9 mouse cellular contexts compared by ENCODE assay signal in the genomic region with DNA sequence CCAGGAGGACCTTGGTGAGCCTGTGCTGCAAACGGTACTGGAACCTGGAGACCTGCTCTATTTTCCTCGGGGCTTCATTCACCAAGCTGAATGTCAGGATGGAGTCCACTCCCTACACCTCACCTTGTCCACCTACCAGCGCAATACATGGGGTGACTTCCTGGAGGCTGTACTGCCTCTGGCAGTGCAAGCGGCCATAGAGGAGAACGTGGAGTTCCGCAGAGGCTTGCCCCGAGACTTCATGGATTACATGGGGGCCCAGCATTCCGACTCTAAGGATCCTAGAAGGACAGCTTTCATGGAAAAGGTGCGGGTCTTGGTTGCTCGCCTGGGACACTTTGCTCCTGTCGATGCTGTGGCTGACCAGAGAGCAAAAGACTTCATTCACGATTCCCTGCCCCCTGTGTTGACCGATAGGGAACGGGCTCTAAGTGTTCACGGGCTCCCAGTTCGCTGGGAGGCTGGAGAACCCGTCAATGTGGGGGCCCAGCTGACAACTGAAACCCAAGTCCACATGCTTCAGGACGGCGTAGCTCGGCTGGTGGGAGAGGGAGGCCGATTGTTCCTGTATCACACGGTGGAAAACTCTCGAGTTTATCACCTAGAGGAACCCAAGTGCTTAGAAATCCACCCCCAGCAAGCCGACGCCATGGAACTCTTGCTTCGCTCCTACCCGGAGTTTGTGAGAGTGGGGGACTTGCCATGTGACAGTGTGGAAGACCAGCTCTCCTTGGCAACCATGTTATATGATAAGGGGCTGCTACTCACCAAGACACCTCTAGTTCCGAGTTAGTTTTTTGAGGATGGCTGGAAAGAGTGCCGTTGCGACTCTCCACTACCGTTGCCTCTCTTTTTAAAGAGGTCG. TPM values are rescaled to one million over a fixed set of nuclear protein-coding genes. Genes with fewer than 3 reads are reported as not detected.
DNase-seq lines count a peak whose midpoint lies in the region; ATAC-seq and TF ChIP-seq lines count a peak whose summit lies in the region.
"Had no signal": no experiment of that assay in that cellular context is flagged by ENCODE, and none has a peak within 500 bp of the region (broad histone marks: within the 10 kb centered on the region; RNA-seq: fewer than 3 reads in every experiment).

No protein-coding gene starts in this region.

- H3K4me1 ChIP-seq in kidney, postnatal 0 days (replicated peaks; ENCODE audit: insufficient read depth, low read length): peaks cover 13% of the 10 kb centered on the region
- H3K4me1 ChIP-seq in embryonic facial prominence, embryonic 15.5 days: peaks cover 29% of the 10 kb centered on the region
- H3K4me1 ChIP-seq in limb, embryonic 11.5 days (ENCODE audit: control insufficient read depth, insufficient read depth, low read length): peaks cover 7% of the 10 kb centered on the region; the same call in 1 of the 2 replicates
- H3K4me1 ChIP-seq in neural tube, embryonic 13.5 days (replicated peaks): peaks cover 43% of the 10 kb centered on the region

- H3K27ac ChIP-seq in kidney, postnatal 0 days: no peak overlapping the region
- no peak overlapping the region for H3K27ac ChIP-seq in embryonic facial prominence, embryonic 15.5 days (replicated peaks)
- H3K27ac ChIP-seq in limb, embryonic 11.5 days (replicated peaks; ENCODE audit: low read depth, low read length): no peak overlapping the region
- peak overlapping the region; percentile 88; the same call in 1 of the 2 replicates for H3K27ac ChIP-seq in neural tube, embryonic 13.5 days (replicated peaks)

- DNase-seq in kidney, postnatal 0 days (ENCODE audit: low spot score): no peak
- no peak for DNase-seq in kidney, adult 11 months
- no peak for DNase-seq in limb, embryonic 11.5 days (ENCODE audit: low spot score)
- no peak for DNase-seq in layer of hippocampus, postnatal 10 days (ENCODE audit: low spot score in 2 of 2)
- no peak for DNase-seq in adipocyte (ENCODE audit: low spot score)
- DNase-seq in thymus, postnatal 10 days (ENCODE audit: low spot score in 2 of 2): no peak

- TF ChIP-seq CTCF in kidney, postnatal 0 days (IDR thresholded peaks at IDR 0.05; ENCODE audit: low read depth): no peak

- H3K9ac ChIP-seq in kidney, postnatal 0 days (ENCODE audit: low read depth, low read length): peak overlapping the region; percentile 68; the same call in 1 of the 2 replicates
- peak overlapping the region; percentile 70; the same call in 1 of the 2 replicates for H3K9ac ChIP-seq in embryonic facial prominence, embryonic 15.5 days
- peak overlapping the region; percentile 86; the same call in 1 of the 2 replicates for H3K9ac ChIP-seq in limb, embryonic 11.5 days (ENCODE audit: low read length)
- H3K9ac ChIP-seq in neural tube, embryonic 13.5 days: peak overlapping the region; percentile 88

- H3K36me3 ChIP-seq in kidney, postnatal 0 days (ENCODE audit: insufficient read depth, low read length): no peaks in the 10 kb centered on the region
- H3K36me3 ChIP-seq in embryonic facial prominence, embryonic 15.5 days: peaks cover 11% of the 10 kb centered on the region; the same call in 1 of the 2 replicates
- H3K36me3 ChIP-seq in limb, embryonic 11.5 days (ENCODE audit: control insufficient read depth, insufficient read depth, low read length): no peaks in the 10 kb centered on the region; the same call in none of the 2 replicates
- peaks cover 25% of the 10 kb centered on the region for H3K36me3 ChIP-seq in neural tube, embryonic 13.5 days

- H3K9me3 ChIP-seq in kidney, postnatal 0 days (replicated peaks; ENCODE audit: low read length): no peaks in the 10 kb centered on the region
- no peaks in the 10 kb centered on the region for H3K9me3 ChIP-seq in embryonic facial prominence, embryonic 15.5 days (replicated peaks)
- H3K9me3 ChIP-seq in limb, embryonic 11.5 days (ENCODE audit: control insufficient read depth, low read length): no peaks in the 10 kb centered on the region
- H3K9me3 ChIP-seq in neural tube, embryonic 13.5 days: no peaks in the 10 kb centered on the region

- ATAC-seq in kidney, postnatal 0 days (replicated peaks; ENCODE audit: low FRiP score, low read depth): no peak
- no peak for ATAC-seq in embryonic facial prominence, embryonic 15.5 days (ENCODE audit: insufficient number of reproducible peaks, low FRiP score, low TSS enrichment, low read depth)
- ATAC-seq in limb, embryonic 11.5 days (ENCODE audit: insufficient number of reproducible peaks, low FRiP score, low TSS enrichment, low read depth): no peak
- ATAC-seq in neural tube, embryonic 13.5 days (ENCODE audit: low read depth): no peak

- peak overlapping the region; percentile 86 for H3K4me2 ChIP-seq in kidney, postnatal 0 days (ENCODE audit: low read length)
- H3K4me2 ChIP-seq in embryonic facial prominence, embryonic 15.5 days (replicated peaks): peak overlapping the region; percentile 93
- H3K4me2 ChIP-seq in limb, embryonic 11.5 days (ENCODE audit: low read depth, severe bottlenecking): peak overlapping the region; percentile 68
- peak overlapping the region; percentile 93 for H3K4me2 ChIP-seq in neural tube, embryonic 13.5 days

- no peaks in the 10 kb centered on the region for H3K27me3 ChIP-seq in kidney, postnatal 0 days (ENCODE audit: insufficient read depth, low read length)
- no peaks in the 10 kb centered on the region for H3K27me3 ChIP-seq in embryonic facial prominence, embryonic 15.5 days
- no peaks in the 10 kb centered on the region for H3K27me3 ChIP-seq in limb, embryonic 11.5 days (ENCODE audit: control insufficient read depth, insufficient read depth, low read length)
- no peaks in the 10 kb centered on the region for H3K27me3 ChIP-seq in neural tube, embryonic 13.5 days

- whole genome bisulfite sequencing in kidney, postnatal 0 days: 50% methylated on average over 32 of the region's 32 CpGs
- WGBS in embryonic facial prominence, embryonic 15.5 days: 63% methylated on average over 32 of the region's 32 CpGs
- 66% methylated on average over 32 of the region's 32 CpGs for WGBS in limb, embryonic 11.5 days
- 71% methylated on average over 32 of the region's 32 CpGs for WGBS in neural tube, embryonic 13.5 days

- peak overlapping the region; percentile 59 for H3K4me3 ChIP-seq in kidney, postnatal 0 days (replicated peaks; ENCODE audit: low read depth, low read length)
- H3K4me3 ChIP-seq in embryonic facial prominence, embryonic 15.5 days (replicated peaks): peak overlapping the region; percentile 86
- peak overlapping the region; percentile 82 for H3K4me3 ChIP-seq in limb, embryonic 11.5 days (ENCODE audit: low read depth, low read length)
- peak overlapping the region; percentile 90 for H3K4me3 ChIP-seq in neural tube, embryonic 13.5 days

RNA-seq across cellular contexts. Expression of gene Riox1, which starts 1.5 kb away (rescaled TPM):
- polyA plus RNA-seq in kidney, postnatal 0 days (2015; fragmentation: Nextera tagmentation; extraction: Ambion mirVana): 12.3 and 13.0 TPM in 2 replicates
- 14.7 and 15.4 TPM in 2 replicates for polyA plus RNA-seq in embryonic facial prominence, embryonic 15.5 days (2015; fragmentation: Nextera tagmentation; extraction: Ambion mirVana)
- 19.1 and 20.1 TPM in 2 replicates for polyA plus RNA-seq in limb, embryonic 11.5 days (2014; fragmentation: Nextera tagmentation; extraction: Ambion mirVana)
- polyA plus RNA-seq in neural tube, embryonic 13.5 days (2015; fragmentation: Nextera tagmentation; extraction: Ambion mirVana): 11.2 and 12.4 TPM in 2 replicates
- total RNA-seq in layer of hippocampus, postnatal 10 days (2021): 10 to 100 TPM; 14.3 to 16.4 TPM

RNA-seq across cellular contexts. Expression of gene Numb, which starts 30.2 kb away (rescaled TPM):
- polyA plus RNA-seq in kidney, postnatal 0 days (2015; fragmentation: Nextera tagmentation; extraction: Ambion mirVana): 28.7 and 31.5 TPM in 2 replicates
- 35.3 and 37.3 TPM in 2 replicates for polyA plus RNA-seq in embryonic facial prominence, embryonic 15.5 days (2015; fragmentation: Nextera tagmentation; extraction: Ambion mirVana)
- 37.6 and 38.0 TPM in 2 replicates for polyA plus RNA-seq in limb, embryonic 11.5 days (2014; fragmentation: Nextera tagmentation; extraction: Ambion mirVana)
- polyA plus RNA-seq in neural tube, embryonic 13.5 days (2015; fragmentation: Nextera tagmentation; extraction: Ambion mirVana): 21.6 and 25.7 TPM in 2 replicates
- 10 to 100 TPM; 21.4 to 23.6 TPM for total RNA-seq in layer of hippocampus, postnatal 10 days (2021)

RNA-seq across cellular contexts. Expression of gene Heatr4, which starts 32.7 kb away (rescaled TPM):
- not detected in 2 replicates for polyA plus RNA-seq in kidney, postnatal 0 days (2015; fragmentation: Nextera tagmentation; extraction: Ambion mirVana)
- polyA plus RNA-seq in embryonic facial prominence, embryonic 15.5 days (2015; fragmentation: Nextera tagmentation; extraction: Ambion mirVana): not detected in 2 replicates
- polyA plus RNA-seq in limb, embryonic 11.5 days (2014; fragmentation: Nextera tagmentation; extraction: Ambion mirVana): 0.06 TPM in 1 of 2 replicates, not detected in the other
- polyA plus RNA-seq in neural tube, embryonic 13.5 days (2015; fragmentation: Nextera tagmentation; extraction: Ambion mirVana): not detected in 2 replicates
- under 1 TPM in 1 of 2 experiments, not detected in 1; 0.18 TPM for total RNA-seq in layer of hippocampus, postnatal 10 days (2021)
- total RNA-seq: gastrocnemius, postnatal 25 days had no signal

RNA-seq across cellular contexts. Expression of gene Acot2, which starts 35.7 kb away (rescaled TPM):
- polyA plus RNA-seq in kidney, postnatal 0 days (2015; fragmentation: Nextera tagmentation; extraction: Ambion mirVana): 64.8 and 71.9 TPM in 2 replicates
- 24.0 and 24.4 TPM in 2 replicates for polyA plus RNA-seq in embryonic facial prominence, embryonic 15.5 days (2015; fragmentation: Nextera tagmentation; extraction: Ambion mirVana)
- 15.0 and 15.2 TPM in 2 replicates for polyA plus RNA-seq in limb, embryonic 11.5 days (2014; fragmentation: Nextera tagmentation; extraction: Ambion mirVana)
- 15.0 and 17.8 TPM in 2 replicates for polyA plus RNA-seq in neural tube, embryonic 13.5 days (2015; fragmentation: Nextera tagmentation; extraction: Ambion mirVana)
- 10 to 100 TPM; 12.4 to 13.1 TPM for total RNA-seq in layer of hippocampus, postnatal 10 days (2021)

RNA-seq across cellular contexts. Expression of gene Acot1, which starts 57.3 kb away (rescaled TPM):
- 176 and 184 TPM in 2 replicates for polyA plus RNA-seq in kidney, postnatal 0 days (2015; fragmentation: Nextera tagmentation; extraction: Ambion mirVana)
- polyA plus RNA-seq in embryonic facial prominence, embryonic 15.5 days (2015; fragmentation: Nextera tagmentation; extraction: Ambion mirVana): 50.2 and 58.9 TPM in 2 replicates
- polyA plus RNA-seq in limb, embryonic 11.5 days (2014; fragmentation: Nextera tagmentation; extraction: Ambion mirVana): 31.2 and 38.6 TPM in 2 replicates
- polyA plus RNA-seq in neural tube, embryonic 13.5 days (2015; fragmentation: Nextera tagmentation; extraction: Ambion mirVana): 86.3 and 101 TPM in 2 replicates
- 10 to 100 TPM; 29.1 to 33.3 TPM for total RNA-seq in layer of hippocampus, postnatal 10 days (2021)
